10 mouse cellular contexts compared by ENCODE assay signal in the genomic region with DNA sequence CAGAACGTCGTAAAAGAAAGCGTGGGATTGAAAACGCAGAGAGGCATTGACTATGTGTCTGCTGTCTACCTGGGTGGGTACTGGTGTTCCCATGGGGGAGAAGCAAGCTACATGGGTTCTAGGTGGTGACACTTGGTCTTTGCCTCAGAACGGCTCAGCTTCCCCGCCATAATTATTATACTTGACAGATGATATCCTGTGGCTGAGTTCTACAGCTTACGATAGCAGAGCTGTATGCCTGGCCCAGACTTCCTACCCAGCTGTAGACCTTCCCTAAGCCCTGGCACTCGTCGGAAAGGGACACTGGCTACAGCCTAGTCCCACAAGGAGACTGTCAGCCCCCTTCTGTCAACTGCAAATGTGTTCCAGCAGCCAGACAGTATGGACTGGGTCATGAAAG. TPM values are rescaled to one million over a fixed set of nuclear protein-coding genes. Genes with fewer than 3 reads are reported as not detected.
DNase-seq lines count a peak whose midpoint lies in the region; ATAC-seq and TF ChIP-seq lines count a peak whose summit lies in the region.
"Had no signal": no experiment of that assay in that cellular context is flagged by ENCODE, and none has a peak within 500 bp of the region (broad histone marks: within the 10 kb centered on the region; RNA-seq: fewer than 3 reads in every experiment).

No protein-coding gene starts in this region.

- no peak for ATAC-seq in kidney, embryonic 15.5 days (replicated peaks; ENCODE audit: low FRiP score)
- 0 out of 2 replicates have a peak, but pooled peaks have one; percentile 1 for ATAC-seq in hindbrain, embryonic 14.5 days (ENCODE audit: low FRiP score)
- peak; percentile 45 for ATAC-seq in neural tube, embryonic 12.5 days (ENCODE audit: low FRiP score, low read depth)
- ATAC-seq: liver, postnatal 0 days had no signal

- WGBS in kidney, embryonic 15.5 days = 13% methylated on average over 9 of the region's 9 CpGs
- WGBS in forebrain, embryonic 10.5 days = 17% methylated on average over 9 of the region's 9 CpGs
- 8% methylated on average over 9 of the region's 9 CpGs for WGBS in hindbrain, embryonic 14.5 days
- 8% methylated on average over 9 of the region's 9 CpGs for WGBS in neural tube, embryonic 12.5 days

- no peaks in the 10 kb centered on the region for H3K36me3 ChIP-seq in kidney, embryonic 15.5 days
- H3K36me3 ChIP-seq in forebrain, embryonic 10.5 days (replicated peaks) = peaks cover 36% of the 10 kb centered on the region
- H3K36me3 ChIP-seq in hindbrain, embryonic 14.5 days (replicated peaks; ENCODE audit: control insufficient read depth, insufficient read depth) = no peaks in the 10 kb centered on the region
- H3K36me3 ChIP-seq in neural tube, embryonic 12.5 days = no peaks in the 10 kb centered on the region

- H3K4me3 ChIP-seq in kidney, embryonic 15.5 days (replicated peaks) = no peak overlapping the region
- H3K4me3 ChIP-seq in forebrain, embryonic 10.5 days = peak overlapping the region; percentile 23; the same call in 1 of the 2 replicates
- no peak overlapping the region for H3K4me3 ChIP-seq in hindbrain, embryonic 14.5 days (replicated peaks; ENCODE audit: low read length)
- H3K4me3 ChIP-seq in neural tube, embryonic 12.5 days = no peak overlapping the region
- no peak overlapping the region for H3K4me3 ChIP-seq in gastrocnemius, adult 2 months
- H3K4me3 ChIP-seq: megakaryocyte, embryonic 14.5 days had no signal

- no peak for DNase-seq in kidney, adult 11 months
- peak; percentile 54 for DNase-seq in forebrain, embryonic 10.5 days (ENCODE audit: extremely low spot score, low spot score)
- no peak for DNase-seq in hindbrain, embryonic 14.5 days (ENCODE audit: low spot score)
- DNase-seq in gastrocnemius, postnatal 14 days = no peak
- no peak for DNase-seq in gastrocnemius, adult 2 months
- DNase-seq: adrenal gland, postnatal 10 days; liver, postnatal 0 days had no signal

- intact Hi-C loops in gastrocnemius, postnatal 14 days (cut with DNase I; ENCODE audit: low total_unique reads) = no loop called here
- intact Hi-C loops in gastrocnemius, adult 2 months (cut with DNase I) = no loop called here

- H3K9me3 ChIP-seq in kidney, embryonic 15.5 days (replicated peaks) = no peaks in the 10 kb centered on the region
- H3K9me3 ChIP-seq in forebrain, embryonic 10.5 days = no peaks in the 10 kb centered on the region
- no peaks in the 10 kb centered on the region for H3K9me3 ChIP-seq in hindbrain, embryonic 14.5 days (ENCODE audit: control insufficient read depth, low read length)
- no peaks in the 10 kb centered on the region for H3K9me3 ChIP-seq in neural tube, embryonic 12.5 days
- H3K9me3 ChIP-seq: megakaryocyte, embryonic 14.5 days had no signal

- no peak overlapping the region for H3K9ac ChIP-seq in kidney, embryonic 15.5 days
- H3K9ac ChIP-seq in hindbrain, embryonic 14.5 days = no peak overlapping the region
- no peak overlapping the region for H3K9ac ChIP-seq in neural tube, embryonic 12.5 days
- H3K9ac ChIP-seq: liver, postnatal 0 days had no signal

- no peak overlapping the region for H3K4me2 ChIP-seq in kidney, embryonic 15.5 days
- H3K4me2 ChIP-seq in hindbrain, embryonic 14.5 days (replicated peaks) = no peak overlapping the region
- H3K4me2 ChIP-seq in neural tube, embryonic 12.5 days (replicated peaks) = peak overlapping the region; percentile 38

- TF ChIP-seq CTCF in gastrocnemius, adult 2 months (IDR thresholded peaks at IDR 0.05) = no peak

- peaks cover 89% of the 10 kb centered on the region for H3K4me1 ChIP-seq in kidney, embryonic 15.5 days
- H3K4me1 ChIP-seq in forebrain, embryonic 10.5 days = peaks cover 99% of the 10 kb centered on the region
- H3K4me1 ChIP-seq in hindbrain, embryonic 14.5 days (replicated peaks; ENCODE audit: control insufficient read depth, insufficient read depth, low read length) = peaks cover 49% of the 10 kb centered on the region
- peaks cover 87% of the 10 kb centered on the region for H3K4me1 ChIP-seq in neural tube, embryonic 12.5 days
- H3K4me1 ChIP-seq: megakaryocyte, embryonic 14.5 days had no signal

- H3K27me3 ChIP-seq in kidney, embryonic 15.5 days = no peaks in the 10 kb centered on the region
- H3K27me3 ChIP-seq in forebrain, embryonic 10.5 days (ENCODE audit: poor library complexity, severe bottlenecking) = peaks cover 23% of the 10 kb centered on the region
- no peaks in the 10 kb centered on the region for H3K27me3 ChIP-seq in hindbrain, embryonic 14.5 days (ENCODE audit: control insufficient read depth, insufficient read depth, low read length)
- no peaks in the 10 kb centered on the region for H3K27me3 ChIP-seq in neural tube, embryonic 12.5 days (replicated peaks)

- H3K27ac ChIP-seq in kidney, embryonic 15.5 days = peak overlapping the region; percentile 80
- peak overlapping the region; percentile 86 for H3K27ac ChIP-seq in forebrain, embryonic 10.5 days
- H3K27ac ChIP-seq in hindbrain, embryonic 14.5 days = 0 out of 2 replicates have a peak overlapping the region, but pooled peaks have one; percentile 35
- H3K27ac ChIP-seq in neural tube, embryonic 12.5 days = peak overlapping the region; percentile 82
- no peak overlapping the region for H3K27ac ChIP-seq in gastrocnemius, adult 2 months

RNA-seq across cellular contexts. Expression of gene Spsb4, which starts 37.5 kb away (rescaled TPM):
- 56.8 and 58.0 TPM in 2 replicates for polyA plus RNA-seq in kidney, embryonic 15.5 days (2015; fragmentation: Nextera tagmentation; extraction: Ambion mirVana)
- polyA plus RNA-seq in forebrain, embryonic 10.5 days (2016; fragmentation: Nextera tagmentation; extraction: Ambion mirVana) = 102 and 109 TPM in 2 replicates
- polyA plus RNA-seq in hindbrain, embryonic 14.5 days (2014; fragmentation: Nextera tagmentation; extraction: Ambion mirVana) = 26.6 and 34.0 TPM in 2 replicates
- polyA plus RNA-seq in neural tube, embryonic 12.5 days (2016; fragmentation: Nextera tagmentation; extraction: Ambion mirVana) = 126 TPM in 2 replicates
- total RNA-seq in gastrocnemius, postnatal 14 days (2021) = 1 to 10 TPM; 2.6 to 6.3 TPM
- total RNA-seq in gastrocnemius, adult 2 months (2021) = 1 to 10 TPM in 1 of 2 experiments, under 1 TPM in 1; 0.94 to 2.3 TPM
